Mouse (Mus musculus): ENCODE measurements around the gene Adgrl4.

The Adgrl4 gene

DNA sequence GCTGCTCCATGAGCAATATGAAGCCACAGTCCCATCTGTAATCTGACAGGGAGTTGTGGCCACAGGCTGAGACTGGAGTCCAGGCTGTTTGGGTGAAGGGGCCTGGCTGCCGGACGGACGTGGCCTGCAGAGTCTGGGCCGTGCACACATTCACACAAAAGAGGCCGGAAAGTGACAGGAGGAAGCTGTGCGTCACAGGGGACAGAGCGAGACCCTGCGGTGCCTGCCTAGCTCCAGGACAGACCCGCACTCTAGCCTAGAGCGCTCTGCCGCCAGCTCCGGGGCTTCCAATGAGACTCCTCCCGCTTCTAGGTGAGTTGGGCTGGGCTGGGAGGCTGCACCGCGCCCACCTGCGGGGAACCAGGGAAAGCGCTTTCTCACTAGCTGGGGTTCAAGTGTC, at the start of gene Adgrl4:
Gene Adgrl4 (plus strand): TSS at position 195 of the 400 bp plus-strand sequence.
- DNase-seq (ENCODE audit: low read depth, low spot score), result no peak

GRCm38 (mm10) chr3:151390912-151391311, 46.8 kb upstream of the Adgrl4 start:
- no peak for DNase-seq (ENCODE audit: low read depth, low spot score)

DNA sequence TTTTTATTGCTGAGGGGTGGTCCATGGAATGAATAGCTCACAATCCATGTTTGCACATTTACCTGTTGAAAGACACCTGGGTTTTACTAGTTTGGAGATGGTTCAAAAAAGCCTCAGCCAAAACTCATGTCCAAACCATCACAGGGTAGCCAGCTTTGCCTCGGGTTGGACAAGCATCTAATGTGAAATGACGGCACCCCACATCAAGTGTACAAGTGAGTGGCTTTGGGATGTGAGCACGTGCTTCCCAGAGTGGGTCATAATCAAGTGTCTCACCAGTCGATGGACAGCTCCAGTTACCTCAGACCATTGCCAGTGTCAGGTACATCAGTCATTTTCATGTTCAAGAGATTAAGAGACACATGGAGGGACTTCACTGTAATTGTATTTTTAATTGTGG, 44.8 kb upstream of the Adgrl4 start:
- DNase-seq (ENCODE audit: low read depth, low spot score), result no peak

DNA sequence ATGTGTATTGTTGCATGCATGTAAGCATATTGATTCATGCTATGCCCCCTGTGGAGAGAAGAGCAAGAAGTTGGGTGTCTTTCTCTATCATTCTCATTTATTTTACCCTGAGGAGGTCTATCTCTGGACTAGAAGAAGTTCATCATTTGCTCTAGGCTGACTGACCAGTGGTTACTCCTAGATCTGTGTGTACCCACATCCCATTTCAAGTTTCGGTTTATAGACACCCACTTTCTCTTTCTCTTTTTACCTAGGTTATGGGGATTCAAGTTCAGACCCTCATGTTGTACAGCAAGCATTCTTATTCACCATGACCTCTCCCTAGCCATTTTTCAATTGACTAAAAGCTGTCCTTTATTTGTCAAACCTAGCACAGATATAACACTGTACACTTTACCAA, 44.4 kb upstream of the Adgrl4 start:
- DNase-seq (ENCODE audit: low read depth, low spot score), result no peak

- DNase-seq (ENCODE audit: low read depth, low spot score), result no peak
Measured at GRCm38 (mm10) chr3:151399270-151399669, 38.4 kb upstream of the Adgrl4 start.

DNA sequence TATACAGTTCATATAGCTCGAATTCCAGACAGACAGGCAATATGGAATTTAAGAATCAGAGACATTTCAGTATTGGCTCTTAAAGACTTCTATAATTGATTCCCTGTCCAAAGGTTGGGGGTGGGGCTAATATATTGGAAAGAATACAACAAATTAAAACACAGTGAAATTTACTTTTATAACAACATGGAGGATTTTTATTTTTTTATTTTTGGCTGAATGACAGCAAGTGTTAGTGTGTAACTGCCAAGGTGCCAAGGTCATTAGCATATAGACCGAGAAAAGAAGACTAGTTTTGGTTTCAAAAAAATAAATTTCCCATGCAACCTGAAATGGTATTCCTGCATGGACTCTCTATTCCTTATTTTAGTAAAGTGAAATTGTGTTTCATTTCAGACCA, 26.7 kb upstream of the Adgrl4 start:
- DNase-seq (ENCODE audit: low read depth, low spot score), result no peak

GRCm38 (mm10) chr3:151411488-151411887, 26.2 kb upstream of the Adgrl4 start:
- no peak for DNase-seq (ENCODE audit: low read depth, low spot score)

DNA sequence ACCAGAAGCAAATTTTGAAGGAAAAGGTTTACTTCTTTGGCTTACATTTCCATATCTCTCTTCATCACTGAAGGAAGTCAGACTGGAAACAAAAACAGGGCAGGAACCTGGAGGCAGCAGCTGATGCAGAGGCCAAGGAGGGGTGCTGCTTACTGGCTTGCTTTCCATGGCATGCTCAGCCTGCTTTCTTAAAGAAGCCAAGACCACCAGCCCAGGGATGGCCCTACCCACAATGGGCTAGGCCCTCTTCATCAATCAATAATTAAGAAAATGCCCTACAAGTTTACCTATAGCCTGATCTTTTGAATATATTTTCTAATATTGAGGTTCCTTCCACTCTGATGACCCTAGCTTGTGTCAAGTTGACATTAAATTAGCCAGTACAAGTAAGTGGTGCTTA, 20.8 kb upstream of the Adgrl4 start:
- DNase-seq (ENCODE audit: low read depth, low spot score), result no peak

DNA sequence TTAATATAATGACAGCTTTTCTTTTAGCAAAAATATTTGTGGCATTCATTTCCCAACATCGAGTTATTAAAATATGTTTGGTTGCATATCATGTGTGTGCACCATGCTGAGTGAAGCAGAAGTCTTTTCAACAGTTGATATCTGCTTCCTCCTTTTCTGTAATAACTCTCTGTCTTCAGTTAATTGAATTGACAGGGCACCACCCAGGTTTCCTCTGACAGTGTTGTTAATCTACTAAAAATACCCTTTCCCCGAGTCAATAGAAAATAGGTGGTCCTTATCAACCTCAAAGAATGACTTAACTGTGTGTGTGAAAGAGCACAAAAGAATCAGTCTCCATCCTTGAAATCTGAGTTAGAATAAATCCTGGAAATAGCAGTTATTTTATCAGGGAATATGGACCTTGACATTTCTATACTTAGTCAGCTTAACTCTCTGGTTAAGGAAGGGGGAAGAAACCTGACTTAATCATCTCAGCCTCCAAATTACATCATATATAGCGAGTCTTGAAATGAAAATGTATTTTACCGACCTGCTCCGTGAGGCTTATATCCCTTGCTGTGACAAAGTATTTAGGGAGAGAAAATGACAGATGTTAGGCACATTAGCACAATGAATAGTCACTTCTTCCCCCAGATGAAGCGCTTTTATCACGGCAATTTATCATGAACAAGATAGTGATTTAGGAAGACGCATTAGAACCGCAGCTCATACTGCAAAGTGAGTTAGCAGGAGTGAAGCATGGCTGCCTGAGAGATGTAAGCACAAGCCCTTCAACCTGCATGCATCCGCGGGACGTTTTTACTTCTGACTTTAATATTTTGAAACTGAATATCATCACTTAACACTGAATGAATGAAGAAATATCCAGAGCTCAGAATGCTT, 19.8 kb upstream of the Adgrl4 start:
- no peak for DNase-seq (ENCODE audit: low read depth, low spot score)

GRCm38 (mm10) chr3:151424326-151425207, 13.1 kb upstream of the Adgrl4 start:
- no peak for DNase-seq (ENCODE audit: low read depth, low spot score)

DNA sequence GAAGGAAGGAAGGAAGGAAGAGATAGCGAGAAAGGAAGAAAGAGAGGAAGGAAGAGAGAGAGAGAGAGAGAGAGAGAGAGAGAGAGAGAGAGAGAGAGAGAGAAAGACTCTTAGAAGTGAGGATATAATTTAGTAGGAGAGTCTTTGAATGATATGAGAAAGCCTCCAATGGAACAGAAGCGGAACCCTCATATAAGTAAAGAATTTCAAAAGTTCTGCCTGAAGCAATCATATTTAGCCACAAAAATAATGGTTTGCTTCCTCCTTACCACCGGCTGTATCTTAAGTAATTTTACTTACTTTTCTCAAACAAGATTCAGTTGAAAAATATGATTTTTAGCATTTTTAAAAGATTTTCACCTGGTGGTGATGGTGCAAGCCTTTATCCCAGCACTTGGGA, 7.6 kb upstream of the Adgrl4 start:
- DNase-seq (ENCODE audit: low read depth, low spot score), result no peak

- DNase-seq (ENCODE audit: low read depth, low spot score), result no peak
Measured at GRCm38 (mm10) chr3:151431507-151431906, 6.2 kb upstream of the Adgrl4 start.

DNA sequence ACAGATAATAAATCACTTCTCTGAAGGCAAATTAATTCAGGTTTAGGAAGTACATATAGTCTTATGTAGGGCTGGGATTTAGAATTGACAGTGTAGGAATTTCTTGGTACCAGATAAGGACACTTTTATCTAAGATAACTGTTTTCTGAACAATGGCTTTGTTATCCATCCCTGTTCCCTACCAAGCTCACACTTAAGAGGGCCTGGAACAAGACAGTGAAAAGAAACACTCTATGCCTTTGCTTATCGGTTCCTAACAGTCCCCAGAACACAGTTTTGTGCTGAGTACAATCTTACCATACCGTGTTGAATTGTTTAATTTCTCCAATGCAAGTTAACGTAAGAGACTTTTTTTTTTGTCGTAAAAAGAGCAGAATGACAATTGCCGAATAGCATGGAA, 677 bp downstream of the Adgrl4 start:
- no peak for DNase-seq (ENCODE audit: low read depth, low spot score)

- DNase-seq (ENCODE audit: low read depth, low spot score), result no peak
Measured at GRCm38 (mm10) chr3:151439976-151440375, 2.3 kb downstream of the Adgrl4 start.

GRCm38 (mm10) chr3:151442026-151442425, 4.3 kb downstream of the Adgrl4 start:
- no peak for DNase-seq (ENCODE audit: low read depth, low spot score)

- DNase-seq (ENCODE audit: low read depth, low spot score), result no peak
Measured at GRCm38 (mm10) chr3:151443486-151443885, 5.8 kb downstream of the Adgrl4 start.

DNA sequence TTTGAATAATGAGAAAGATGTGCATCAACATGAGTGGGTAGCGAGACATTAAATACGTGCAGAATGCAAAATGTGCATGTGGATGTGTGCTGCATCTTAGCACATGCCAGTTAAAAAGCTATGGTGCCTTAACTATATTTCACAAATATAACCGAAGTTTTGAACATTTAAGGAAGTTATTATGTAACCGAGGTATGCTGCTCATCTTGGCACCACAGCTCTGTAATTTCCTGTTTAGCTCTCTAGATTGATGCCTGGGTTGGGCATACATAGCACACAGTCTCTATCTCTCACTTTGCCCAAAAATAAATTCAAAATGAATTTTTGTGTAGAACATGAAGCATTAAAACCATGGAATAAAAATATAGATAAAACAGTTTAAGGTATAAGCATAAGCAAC, 6.6 kb downstream of the Adgrl4 start:
- no peak for DNase-seq (ENCODE audit: low read depth, low spot score)

- DNase-seq (ENCODE audit: low read depth, low spot score), result no peak
Measured at GRCm38 (mm10) chr3:151445936-151446335, 8.2 kb downstream of the Adgrl4 start.

- DNase-seq (ENCODE audit: low read depth, low spot score), result no peak
Measured at GRCm38 (mm10) chr3:151454985-151455701, 17.5 kb downstream of the Adgrl4 start.

GRCm38 (mm10) chr3:151459430-151460190, 21.9 kb downstream of the Adgrl4 start:
- no peak for DNase-seq (ENCODE audit: low read depth, low spot score)

DNA sequence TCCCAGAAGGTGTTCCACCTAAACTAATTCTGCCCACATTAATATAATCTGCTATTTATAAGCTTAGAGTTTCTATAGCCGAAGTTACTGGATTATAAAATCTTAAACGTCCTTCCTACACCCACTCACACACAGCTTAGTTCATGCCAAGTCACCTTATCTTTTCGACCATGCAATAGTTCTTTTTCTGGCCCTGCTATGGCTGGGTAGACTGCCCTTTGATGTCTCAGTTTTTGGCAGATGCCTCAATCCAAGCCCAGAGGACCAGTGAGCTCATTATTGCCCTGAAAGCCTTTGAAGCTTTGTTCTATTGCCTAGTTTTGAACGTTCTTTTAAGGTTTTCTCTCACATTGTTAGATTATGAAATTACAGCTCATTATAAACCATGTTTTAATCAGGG, 27.5 kb downstream of the Adgrl4 start:
- no peak for DNase-seq (ENCODE audit: low read depth, low spot score)

Measured in embryo, embryonic 11.5 days (tissue).